Mouse (Mus musculus): ENCODE measurements around the gene Gsdma3.
A peak's percentile ranks its signal among the peaks of the same experiment; 100 is the strongest.
"Not testable (repeated sequence)": the region's sequence is repeated elsewhere in the genome, so short reads cannot be mapped to it uniquely, and the experiment has no call there.

Gsdma3 gene

DNA sequence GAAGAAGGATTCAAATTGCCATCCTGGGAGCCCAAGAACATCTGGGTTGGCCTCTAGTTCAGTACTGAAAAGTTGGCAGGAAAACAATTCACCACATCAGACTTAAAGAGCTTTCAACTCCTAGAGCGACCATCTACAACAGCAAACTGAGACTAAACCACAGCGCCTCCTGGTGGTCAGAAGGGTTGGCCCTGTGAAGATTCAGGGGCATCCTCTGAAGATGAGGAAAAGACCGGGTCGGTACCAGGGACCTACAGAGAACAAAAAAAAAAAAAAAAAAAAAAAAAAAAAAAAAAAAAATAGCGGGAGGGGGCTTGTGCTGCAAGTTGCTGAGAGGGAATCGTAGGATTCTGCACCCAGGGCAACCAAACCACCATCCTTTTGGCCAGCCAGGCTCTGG lies 28.8 kb upstream of the Gsdma3 start:
- peak; percentile 86 to 88 for DNase-seq

DNA sequence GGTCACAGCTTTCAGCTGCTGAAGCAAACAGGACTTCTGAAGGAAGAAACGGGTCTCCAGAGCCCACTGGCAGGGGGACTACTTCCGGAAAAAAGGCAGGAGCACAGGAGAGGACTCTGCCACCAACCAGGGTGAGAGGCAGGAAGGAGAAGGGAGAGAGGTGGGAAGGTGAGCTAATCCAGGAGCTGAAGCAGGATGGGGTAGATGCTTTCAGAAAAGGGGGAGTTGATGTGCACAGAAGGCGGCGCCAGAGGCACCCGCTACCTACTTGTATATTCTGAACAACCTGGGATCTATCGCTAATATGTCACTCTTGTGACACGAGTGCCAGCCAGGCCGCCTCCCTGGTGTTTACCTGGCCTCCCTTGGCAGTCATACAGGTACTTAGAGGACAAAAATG lies 28.2 kb upstream of the Gsdma3 start, which contains the start of gene Lrrc3c:
Gene Lrrc3c (plus strand): TSS at position 301 of the 400 bp plus-strand sequence.
- DNase-seq = no peak

DNA sequence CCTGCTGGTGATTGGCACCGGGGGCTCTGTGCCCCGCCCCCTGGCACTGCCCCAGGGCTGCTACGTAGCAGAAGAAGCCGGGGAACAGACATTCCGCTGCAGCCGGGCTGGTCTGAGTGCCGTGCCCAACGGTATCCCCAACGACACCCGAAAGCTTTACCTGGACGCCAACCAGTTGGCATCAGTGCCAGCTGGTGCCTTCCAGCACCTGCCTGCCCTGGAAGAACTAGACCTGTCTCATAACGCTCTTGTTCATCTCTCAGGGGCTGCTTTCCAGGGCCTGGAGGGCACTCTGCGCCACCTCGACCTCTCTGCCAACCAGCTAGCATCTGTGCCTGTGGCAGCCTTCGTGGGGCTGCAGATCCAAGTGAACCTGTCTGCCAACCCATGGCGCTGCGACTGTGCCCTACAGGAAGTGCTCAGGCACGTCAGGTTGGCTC lies 27.3 kb upstream of the Gsdma3 start:
- no peak for DNase-seq

DNA sequence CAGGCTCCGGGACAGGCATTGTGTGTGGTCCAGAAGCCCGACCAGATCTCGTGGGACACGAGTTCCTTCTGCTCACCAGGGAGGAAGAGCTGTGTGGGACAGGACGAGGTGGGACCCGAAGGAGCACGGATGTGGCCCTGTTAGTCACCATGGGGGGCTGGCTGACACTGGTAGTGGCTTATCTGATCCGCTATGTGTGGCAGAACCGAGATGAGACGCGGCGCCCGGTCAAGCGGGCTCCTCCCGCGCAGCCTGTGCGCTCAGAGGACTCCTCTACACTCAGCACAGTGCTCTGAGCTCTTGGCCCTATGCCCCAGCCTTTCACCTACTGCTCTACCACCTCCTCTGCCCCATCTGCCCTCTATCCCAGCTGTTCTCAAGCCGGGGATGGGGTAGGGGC lies 26.9 kb upstream of the Gsdma3 start:
- DNase-seq = no peak

DNA sequence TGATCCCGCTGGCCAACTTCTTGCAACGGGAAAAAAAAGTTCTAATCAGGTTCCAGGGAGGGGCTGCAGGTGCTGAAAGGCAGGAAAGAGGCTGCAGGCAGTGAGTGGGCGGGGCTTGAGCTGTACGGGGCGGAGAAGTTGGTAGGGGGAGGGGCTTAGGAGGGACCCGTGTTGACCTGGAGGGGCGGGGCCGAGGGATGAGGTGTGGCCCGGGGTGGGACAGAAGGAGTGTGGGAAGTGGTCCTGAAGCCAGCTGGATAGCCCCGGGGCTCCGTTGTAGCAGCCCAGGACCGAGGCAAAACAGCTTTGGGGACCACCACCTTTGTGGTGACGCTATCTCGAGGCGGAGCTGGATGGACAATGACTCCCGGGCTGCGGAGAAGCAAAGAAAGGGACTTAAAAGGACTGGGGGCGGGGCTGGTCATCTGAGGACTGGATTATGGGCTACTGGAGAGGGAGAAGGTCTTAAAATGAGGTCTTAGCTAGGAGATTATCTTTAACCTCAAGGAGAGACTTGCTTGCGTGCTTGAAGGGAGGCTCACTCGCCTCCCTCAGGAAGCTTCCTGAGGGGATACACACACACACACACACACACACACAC lies 24.0 kb upstream of the Gsdma3 start:
- peak; percentile 54 to 56 for DNase-seq

DNA sequence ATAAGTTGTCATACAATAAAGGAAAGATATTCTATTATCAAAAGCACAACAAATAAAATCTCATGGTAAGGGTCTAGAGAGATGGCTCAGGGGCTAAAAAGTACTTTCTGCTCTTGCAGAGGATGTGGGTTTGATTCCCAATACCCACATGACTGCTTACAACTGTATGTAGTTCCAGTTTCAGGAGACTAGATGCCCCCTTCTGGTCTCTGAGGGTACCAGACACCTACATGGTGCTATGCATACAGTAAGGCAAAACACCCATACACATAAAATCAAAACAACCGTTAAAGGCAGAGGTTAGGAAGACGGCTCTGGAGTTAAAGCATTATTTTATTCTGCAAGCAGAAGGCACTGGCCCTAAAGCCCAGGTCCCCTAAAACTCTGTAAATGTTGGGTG lies 22.2 kb upstream of the Gsdma3 start:
- DNase-seq = no peak

DNA sequence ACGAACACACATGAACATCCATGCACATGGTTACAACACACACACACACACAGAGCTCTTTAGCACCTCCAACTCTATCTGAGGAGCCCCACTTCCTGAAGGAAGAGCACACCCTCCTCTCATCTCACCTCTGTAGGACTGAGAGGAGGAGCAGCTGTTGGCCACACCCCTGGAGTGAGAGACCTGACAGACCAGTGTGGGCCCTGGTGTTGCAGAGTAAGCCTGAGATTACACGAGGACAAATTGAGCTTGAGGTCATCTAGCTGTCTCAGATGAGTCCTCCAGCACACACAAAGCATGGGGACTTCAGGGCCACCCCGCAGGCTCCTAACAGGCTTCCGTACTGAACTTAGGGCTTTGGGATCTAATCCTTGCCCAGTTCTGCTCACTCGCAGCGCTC lies 21.2 kb upstream of the Gsdma3 start:
- DNase-seq = not testable (repeated sequence)

DNA sequence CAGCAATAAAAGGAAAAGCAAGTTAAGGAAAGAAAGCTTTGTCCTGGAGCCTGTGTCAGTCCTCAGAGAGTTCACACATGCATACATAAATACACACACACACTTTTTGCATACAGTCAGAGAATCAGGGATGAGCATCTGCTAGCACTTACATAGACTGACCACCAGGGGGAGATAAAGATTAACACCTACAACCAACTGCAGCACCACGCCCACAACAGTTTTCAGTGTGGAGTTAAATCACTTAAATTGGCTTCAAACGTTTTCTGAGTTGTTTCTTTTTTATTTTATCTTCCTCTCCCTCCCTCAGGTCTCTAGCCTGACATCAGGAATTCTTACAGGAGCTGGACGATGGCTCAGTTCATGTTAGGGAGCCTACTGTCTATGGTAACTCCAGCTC lies 19.4 kb upstream of the Gsdma3 start:
- peak; percentile 55 to 64 for DNase-seq

DNA sequence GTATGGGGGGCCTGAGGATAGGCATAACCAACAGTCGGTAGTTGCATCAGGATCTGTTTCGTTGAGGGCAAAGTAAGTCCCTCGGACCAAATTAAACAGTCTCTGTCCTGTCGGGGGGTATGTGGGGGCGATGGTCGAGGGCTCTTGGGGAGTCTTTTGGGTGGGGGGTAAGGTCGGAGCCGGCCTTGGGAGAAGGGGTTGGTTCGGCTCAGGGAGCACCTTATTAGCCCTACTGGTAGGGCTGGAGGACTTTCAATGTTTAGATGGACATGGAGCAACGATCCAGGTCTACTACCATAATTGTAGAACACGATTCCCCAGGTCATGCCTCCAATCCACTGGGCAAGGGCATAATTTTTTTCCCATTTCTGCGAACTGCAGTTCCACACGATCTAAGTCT lies 5.4 kb upstream of the Gsdma3 start:
- no peak for DNase-seq

DNA sequence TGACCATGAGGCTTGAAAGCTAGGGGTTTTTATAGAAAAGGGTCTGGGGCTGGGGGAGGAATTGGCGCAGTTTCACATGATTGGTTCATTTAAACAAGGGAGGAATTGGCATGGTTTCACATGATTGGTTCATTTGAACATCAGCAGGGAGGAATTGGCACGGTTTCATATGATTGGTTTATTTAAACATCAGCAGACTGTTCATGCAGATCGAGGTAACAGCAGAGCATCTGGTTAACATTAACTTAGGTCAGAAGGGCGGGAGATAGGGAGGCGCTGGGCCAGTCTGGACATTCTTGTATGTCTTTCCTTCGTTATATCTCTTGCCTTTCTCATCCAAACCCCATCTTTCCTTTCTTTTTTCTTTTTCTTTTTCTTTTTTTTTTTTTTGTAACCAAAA lies 2.2 kb upstream of the Gsdma3 start:
- not testable (repeated sequence) for DNase-seq

DNA sequence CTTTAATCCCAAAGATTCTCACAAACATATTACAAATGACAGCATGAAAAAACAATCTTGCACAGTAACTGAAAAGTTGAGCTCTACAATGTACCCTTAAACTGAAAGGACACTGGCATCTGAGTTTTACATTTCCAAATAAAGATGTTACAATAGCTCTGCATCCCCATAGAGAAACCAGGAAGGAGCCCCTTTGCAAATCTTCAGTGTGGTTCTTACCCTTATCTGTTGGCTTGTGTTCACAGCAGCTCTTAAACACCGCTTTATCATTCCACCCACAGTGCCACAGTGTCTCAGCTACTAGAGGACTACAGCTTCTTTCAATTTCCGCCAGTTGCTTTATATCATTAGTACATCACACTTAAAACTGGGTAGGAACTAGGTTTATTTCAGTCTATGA lies 1.8 kb upstream of the Gsdma3 start:
- DNase-seq = not testable (repeated sequence)

DNA sequence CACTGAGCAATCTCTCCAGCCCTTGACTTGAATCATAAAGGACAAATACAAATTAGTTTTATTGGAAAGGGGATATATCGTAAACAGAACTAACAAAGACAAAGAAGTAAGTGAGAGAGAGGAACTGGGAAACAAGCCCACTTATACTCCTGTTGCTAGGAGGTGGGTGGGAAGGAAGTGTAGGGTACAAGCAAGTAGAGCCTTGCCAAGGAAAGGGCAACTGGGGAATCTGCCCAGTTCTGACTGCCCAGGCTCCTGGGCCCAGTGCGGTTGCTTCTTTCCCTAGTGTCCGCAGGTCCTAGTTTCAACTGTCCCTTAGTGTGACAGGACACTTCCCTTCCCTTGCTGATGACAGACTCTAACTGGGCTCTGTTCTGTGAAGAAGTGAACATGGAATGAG lies 2.5 kb downstream of the Gsdma3 start:
- DNase-seq = no peak

DNA sequence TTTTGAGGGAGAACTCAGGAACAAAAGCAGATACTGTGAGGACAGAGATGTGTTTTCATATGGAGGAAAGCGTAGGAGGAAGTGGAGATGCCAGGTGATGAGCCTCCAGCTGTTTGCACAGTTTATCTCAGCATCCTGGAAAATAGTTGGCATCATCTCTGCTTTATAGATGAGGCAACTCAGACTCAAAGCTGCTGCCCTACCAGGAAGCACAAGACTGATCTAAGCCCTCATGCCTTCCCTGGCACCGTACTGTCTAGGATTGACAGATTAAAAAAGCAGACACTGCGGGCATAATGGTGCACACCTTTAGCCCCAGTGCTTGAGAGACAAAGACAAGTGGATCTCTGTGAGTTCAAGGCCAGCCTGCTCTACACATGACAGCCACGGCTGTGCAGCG lies 4.5 kb downstream of the Gsdma3 start:
- no peak for DNase-seq

DNA sequence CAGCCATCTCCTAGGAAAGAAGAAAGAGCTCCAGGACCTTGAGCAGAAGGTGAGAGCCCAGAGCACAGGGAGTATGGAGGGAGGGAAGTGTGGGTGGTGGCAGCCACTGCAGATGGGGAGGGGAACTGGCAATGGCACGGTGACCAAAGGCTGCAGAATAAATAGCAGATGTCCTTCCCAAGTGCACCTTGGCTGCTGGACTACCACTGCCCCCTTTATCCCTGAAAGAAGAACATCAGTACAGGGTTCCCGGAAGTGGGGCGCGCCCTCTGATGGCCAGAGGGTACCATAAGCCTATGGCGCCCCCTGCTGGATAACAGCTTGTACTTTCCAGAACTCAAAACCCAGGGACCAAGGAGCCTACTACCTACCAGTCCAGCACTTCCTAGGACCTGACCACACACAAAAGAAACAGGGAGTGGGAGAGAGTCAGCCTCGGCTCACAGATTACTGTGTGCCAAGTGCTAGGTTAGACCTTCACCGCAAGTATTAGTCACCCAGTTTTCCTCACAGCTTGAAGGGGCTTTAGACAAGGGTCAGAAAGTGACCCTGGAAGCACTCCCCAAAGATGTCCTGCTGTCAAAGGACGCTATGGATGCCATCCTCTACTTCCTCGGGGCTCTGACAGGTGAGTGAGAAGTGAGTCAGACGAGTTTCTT lies 9.3 kb downstream of the Gsdma3 start:
- peak; percentile 68 to 69 for DNase-seq

DNA sequence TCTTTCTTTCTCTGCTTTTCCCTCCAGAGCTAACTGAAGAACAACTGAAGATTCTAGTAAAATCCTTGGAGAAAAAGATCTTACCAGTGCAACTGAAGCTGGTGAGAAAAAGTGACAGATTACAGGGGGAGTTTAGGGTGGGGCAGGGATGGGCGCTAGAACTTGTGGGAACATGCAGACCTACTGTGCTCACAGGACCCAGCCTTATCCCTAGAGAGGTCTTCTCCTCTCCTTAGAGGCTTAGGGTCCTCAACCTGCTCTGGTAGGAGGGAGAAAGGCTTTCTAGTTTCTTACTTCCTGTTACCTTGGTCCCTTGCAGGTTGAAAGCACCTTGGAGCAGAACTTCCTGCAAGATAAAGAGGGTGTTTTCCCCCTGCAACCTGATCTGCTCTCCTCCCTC lies 11.3 kb downstream of the Gsdma3 start:
- DNase-seq = no peak

DNA sequence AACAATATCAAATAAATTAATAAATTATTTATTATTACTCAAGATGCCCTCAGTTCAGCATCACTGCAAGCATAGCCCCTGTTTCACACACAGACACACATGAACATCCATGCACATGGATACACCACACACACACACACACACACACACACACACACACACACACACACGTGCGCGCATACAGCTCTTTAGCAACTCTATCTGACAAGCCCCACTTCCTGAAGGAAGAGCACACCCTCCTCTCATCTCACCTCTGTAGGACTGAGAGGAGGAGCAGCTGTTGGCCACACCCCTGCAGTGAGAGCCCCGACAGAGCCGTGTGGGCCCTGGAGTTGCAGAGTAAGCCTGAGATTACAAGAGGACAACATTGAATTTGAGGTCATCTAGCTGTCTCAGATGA lies 13.9 kb downstream of the Gsdma3 start:
- no peak for DNase-seq

DNA sequence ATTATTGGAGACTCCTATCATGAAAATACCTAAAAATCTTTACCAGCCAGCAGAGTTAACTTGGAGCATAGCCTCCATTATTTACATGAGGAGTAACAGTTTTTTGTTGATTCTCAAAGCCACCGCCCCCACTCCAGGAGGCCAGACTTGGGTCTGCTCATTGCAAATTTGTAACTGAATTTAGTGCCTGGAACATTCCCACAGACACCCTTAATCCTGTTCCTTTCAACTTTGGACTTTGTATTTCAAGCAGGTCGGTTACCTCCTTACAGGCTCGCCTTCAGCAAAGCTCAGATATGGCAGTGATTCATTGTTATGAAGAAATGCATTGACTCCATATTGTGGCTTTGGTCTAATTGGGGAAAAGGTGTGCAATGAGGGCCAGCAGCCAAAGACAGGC lies 18.6 kb downstream of the Gsdma3 start:
- DNase-seq = no peak

DNA sequence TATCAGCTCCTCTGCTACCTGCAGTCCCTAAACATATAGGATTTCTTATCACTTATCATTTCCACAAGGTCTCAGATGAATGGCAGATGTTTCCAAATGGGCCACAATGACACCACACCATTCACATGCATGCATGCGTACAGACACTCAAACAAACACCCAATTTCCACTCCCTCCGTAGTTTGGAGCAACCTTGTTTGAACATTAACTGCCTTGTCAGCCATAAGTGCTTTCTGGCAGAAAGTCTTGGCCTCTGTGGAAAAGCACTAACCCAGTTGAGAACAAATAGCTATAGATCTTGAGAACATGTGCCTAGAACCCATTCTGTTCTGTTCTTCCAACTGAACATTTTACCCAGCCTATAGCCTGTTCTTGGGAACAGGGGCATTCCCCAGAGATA lies 19.8 kb downstream of the Gsdma3 start:
- no peak for DNase-seq

DNA sequence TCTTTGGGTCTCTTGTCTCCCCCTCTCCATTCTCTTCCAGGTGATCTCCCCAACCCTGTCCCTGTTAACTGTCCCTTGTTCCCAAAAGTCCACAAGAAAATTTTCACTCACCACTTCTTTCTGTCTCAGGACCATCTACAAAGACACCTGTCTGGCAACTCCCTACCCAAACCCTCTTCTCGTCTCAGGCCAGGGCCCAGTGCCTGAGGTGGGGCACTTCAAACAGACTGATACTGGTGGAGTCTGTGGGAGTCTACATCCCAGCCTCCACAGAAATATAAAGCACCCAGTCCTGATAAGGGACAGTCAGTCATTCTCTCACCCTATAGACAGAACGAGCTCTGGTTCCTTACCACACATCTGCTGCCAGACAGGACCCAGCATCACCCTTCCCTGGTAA lies 20.3 kb downstream of the Gsdma3 start, which contains the start of gene Gsdma2:
Gene Gsdma2 (plus strand): TSS at position 301 of the 400 bp plus-strand sequence.
- no peak for DNase-seq

DNA sequence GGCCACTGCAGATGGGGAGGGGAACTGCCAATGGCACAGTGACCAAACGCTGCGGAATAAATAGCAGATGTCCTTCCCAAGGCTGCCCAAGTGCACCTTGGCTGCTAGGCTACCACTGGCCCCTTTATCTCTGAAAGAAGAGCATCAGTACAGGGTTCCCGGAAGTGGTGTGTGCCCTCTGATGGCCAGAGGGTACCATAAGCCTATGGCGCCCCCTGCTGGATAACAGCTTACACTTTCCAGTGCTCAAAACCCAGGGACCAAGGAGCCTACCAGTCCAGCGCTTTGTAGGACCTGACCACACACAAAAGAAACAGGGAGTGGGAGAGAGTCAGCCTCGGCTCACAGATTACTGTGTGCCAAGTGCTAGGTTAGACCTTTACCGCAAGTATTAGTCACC lies 28.9 kb downstream of the Gsdma3 start:
- peak; percentile 72 to 75 for DNase-seq

DNA sequence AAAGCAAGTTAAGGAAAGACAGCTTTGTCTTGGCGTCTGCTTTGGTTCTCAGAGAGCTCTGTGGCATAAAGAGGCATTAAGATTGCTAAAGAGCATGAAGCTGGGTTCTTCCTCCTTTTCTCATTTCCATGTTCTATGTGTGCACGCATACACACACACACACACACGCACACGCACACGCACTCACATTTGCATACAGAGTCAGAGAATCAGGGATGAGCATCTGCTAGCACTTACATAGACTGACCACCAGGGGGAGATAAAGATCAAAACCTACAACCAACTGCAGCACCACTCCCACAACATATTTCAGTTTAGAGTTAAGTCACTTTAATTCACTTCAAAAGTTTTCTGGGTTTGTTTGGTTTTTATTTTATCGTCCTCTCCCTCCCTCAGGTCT lies 34.4 kb downstream of the Gsdma3 start:
- DNase-seq = peak; percentile 66 to 71

DNA sequence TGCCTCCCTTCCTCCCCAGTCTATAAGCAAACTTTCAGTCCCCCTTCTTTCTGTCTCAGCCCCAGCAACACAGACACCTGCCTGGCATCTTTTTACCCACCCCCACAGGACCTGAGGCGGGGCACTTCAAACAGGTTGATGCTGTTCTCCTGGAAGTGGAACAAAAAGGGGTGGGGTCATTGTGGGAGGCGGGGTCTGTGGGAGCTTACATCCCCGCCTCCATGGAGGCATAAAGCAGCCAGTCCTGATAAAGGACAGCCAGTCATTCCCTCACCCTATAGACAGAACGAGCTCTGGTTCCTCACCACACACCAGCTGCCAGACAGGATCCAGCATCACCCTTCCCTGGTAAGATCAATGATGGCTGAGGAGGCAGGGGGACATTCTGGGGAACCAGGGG lies 37.9 kb downstream of the Gsdma3 start, which contains the start of gene Gsdma:
Gene Gsdma (plus strand): TSS at position 261 of the 400 bp plus-strand sequence.
- no peak for DNase-seq

DNA sequence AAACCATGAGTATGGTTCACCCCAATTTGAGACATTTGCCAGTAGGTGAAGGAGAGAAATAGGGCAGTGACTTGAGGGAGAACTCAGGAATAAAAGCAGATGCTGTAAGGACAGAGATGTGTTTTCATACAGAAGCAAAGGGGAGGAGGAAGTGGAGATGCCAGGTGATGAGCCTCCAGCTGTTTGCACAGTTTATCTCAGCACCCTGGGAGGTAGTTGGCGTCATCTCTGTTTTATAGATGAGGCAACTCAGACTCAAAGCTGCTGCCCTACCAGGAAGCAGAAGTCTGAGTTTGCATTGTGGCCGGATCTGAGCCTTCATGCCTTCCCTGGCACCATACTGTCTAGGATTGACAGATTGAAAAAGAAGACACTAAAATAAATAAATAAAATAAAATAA lies 42.8 kb downstream of the Gsdma3 start:
- DNase-seq = no peak

DNA sequence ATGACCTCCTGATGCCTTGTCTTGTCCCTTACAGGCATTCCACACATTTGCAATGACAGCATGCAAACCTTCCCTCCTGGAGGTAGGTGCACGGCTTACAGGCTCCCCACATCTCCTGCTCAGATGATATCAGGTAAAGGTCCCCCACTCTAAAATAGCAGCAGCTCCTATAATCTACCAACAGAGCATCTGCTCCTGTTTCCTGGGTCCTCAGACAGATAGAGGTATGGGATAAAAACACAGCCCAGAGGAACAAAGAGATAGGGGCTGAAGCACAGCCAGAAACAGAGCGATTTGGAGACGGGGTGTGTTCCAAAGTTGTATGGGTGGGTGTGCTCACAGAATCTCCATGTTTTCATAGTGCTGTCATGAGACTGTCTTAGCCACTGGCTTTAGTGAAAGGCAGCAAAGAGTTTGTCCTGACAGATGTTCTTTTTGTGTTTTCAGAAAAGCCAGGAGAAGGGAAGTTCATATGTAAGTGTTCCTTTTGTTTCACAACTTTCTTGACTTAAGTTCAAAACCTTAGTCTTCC lies 45.2 kb downstream of the Gsdma3 start:
- no peak for DNase-seq

DNA sequence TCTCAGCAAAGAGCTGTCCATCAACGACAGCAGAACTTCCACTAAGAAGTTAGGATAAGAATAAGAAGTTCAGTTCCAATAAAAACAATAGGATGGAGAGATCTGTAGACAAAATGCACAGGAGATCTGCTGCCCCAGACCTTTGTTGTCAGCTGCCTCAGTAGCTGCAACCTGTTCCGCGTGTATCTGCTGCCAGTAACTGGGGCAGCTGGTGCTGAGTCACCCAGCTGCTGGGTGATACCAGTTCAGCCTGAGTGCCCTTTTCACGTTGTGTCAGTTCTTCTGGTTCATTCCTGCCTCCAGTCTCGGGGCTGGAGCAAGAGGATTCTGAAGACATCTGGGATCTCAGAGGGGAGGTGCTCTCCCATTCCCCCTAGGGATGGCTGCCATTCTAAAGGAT lies 45.7 kb downstream of the Gsdma3 start:
- DNase-seq = no peak
